Mouse (Mus musculus) kidney, postnatal 0 days (tissue): ENCODE measurements at regions not wholly inside any gene's neighbourhood (a gene's known extent, or its start where the extent isn't known, plus 50 kb on each side); places are given as distances from the start of the nearest gene placed in this dataset.

Experiments
- ATAC-seq: fragments of 200-750 bp; cut with Nextera tagmentation; replicated peaks from 2 replicates; pipeline ENCODE4 v1.8.0; 2017; ENCODE audit warnings: low read depth, moderate number of reproducible peaks, moderate TSS enrichment, moderate library complexity; ENCODE audit not compliant: low FRiP score
- DNase-seq: peaks from one replicate; pipeline ENCODE4 v3.0.0-alpha.2; 2016; ENCODE audit warnings: low spot score
- H3K27ac ChIP-seq: fragments of 300-500 bp; sonication (generic); 2 replicates; pipeline ENCODE4 v1.5.1; 2014; ENCODE audit warnings: mild to moderate bottlenecking
- H3K27me3 ChIP-seq: fragments of 300-500 bp; sonication (generic); 2 replicates; pipeline ENCODE4 v1.6.1; 2014; ENCODE audit warnings: low read length, mixed read lengths; ENCODE audit not compliant: insufficient read depth
- H3K36me3 ChIP-seq: fragments of 300-500 bp; sonication (generic); 2 replicates; pipeline ENCODE4 v1.6.1; 2014; ENCODE audit warnings: low read length, mixed read lengths; ENCODE audit not compliant: insufficient read depth
- H3K4me1 ChIP-seq: fragments of 300-500 bp; sonication (generic); replicated peaks from 2 replicates; pipeline ENCODE4 v1.6.1; 2014; ENCODE audit warnings: antibody characterized with exemption, low read length, mixed read lengths; ENCODE audit not compliant: insufficient read depth
- H3K4me2 ChIP-seq: fragments of 300-500 bp; sonication (generic); 2 replicates; pipeline ENCODE4 v1.6.1; 2014; ENCODE audit warnings: mild to moderate bottlenecking, low read length, moderate library complexity, mixed read lengths
- H3K4me3 ChIP-seq: fragments of 300-500 bp; sonication (generic); replicated peaks from 2 replicates; pipeline ENCODE4 v1.5.1; 2014; ENCODE audit warnings: low read depth, low read length
- H3K9ac ChIP-seq: fragments of 300-500 bp; sonication (generic); 2 replicates; pipeline ENCODE4 v1.6.1; 2014; ENCODE audit warnings: low read depth, low read length
- H3K9me3 ChIP-seq: fragments of 300-500 bp; sonication (generic); replicated peaks from 2 replicates; pipeline ENCODE4 v1.6.1; 2016; ENCODE audit warnings: low read length, inconsistent platforms, mixed read lengths
- CTCF ChIP-seq: IDR thresholded peaks from 2 replicates; pipeline ENCODE4 v1.5.1; 2016; ENCODE audit warnings: antibody characterized with exemption, low read depth, mild to moderate bottlenecking, moderate library complexity
- WGBS: fragments of 180-500 bp; shearing (Covaris S2); extraction: QIAGEN DNeasy Blood & Tissue Kit; methylation state at CpG from one replicate; pipeline ENCODE4 v1.1.7; 2014; 5-methylcytosine and 5-hydroxymethylcytosine counted together

DNA sequence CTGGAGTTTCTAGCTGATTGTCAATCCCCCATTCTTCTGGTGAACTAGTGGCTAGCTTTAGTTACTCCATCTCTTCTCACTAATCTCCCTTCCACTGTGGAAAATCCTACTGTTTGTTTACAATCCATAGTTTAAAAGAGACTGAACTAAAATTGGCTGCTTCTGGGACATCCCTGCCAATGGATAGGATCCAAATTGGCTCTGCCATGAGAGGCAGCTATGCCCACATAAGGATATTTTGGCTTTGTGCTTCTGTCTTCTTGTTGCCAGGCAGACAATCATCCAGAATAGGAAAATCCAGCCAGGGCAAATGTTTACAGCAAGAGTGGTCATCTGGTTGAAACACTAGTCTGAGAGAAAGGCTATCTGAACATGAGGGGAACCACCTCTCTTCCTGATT lies 610.0 kb downstream of the Cetn3 start:
- DNase-seq (no peak), ATAC-seq (no peak)
- no peaks in the 10 kb centered on the region for H3K27me3 ChIP-seq

DNA sequence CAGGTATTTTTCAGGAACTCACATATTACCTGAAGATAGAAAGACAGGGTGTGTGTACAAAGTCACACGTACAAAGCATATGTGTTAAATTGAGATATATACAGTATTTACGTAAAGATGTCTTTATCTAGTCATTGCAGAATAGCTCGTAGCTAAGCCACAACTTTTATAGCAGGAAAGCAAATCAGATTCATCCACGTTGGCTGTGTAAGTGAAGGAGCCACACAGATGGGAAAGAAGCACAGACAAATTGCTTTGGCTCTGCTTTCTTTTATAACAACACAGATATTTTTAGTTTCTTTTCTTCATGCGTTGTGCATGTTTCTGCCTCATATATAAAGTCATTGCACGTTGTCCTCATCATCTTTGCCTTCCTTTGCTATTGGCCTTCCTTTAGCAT lies 610.6 kb downstream of the Cetn3 start:
- no peak for DNase-seq
- ATAC-seq = no peak
- H3K9me3 ChIP-seq = no peaks in the 10 kb centered on the region
- no peaks in the 10 kb centered on the region for H3K27me3 ChIP-seq
- TF ChIP-seq CTCF = no peak
- H3K27ac ChIP-seq = no peak overlapping the region
- WGBS = 82% methylated on average over 6 of the region's 6 CpGs
- H3K4me2 ChIP-seq = no peak overlapping the region
- H3K4me3 ChIP-seq = no peak overlapping the region
- no peaks in the 10 kb centered on the region for H3K36me3 ChIP-seq
- H3K4me1 ChIP-seq = no peaks in the 10 kb centered on the region
- H3K9ac ChIP-seq = no peak overlapping the region

More for the DNA sequence above, 610.0 kb downstream of the Cetn3 start:
- H3K27ac ChIP-seq = no peak overlapping the region
- H3K4me3 ChIP-seq = no peak overlapping the region
- no peak for TF ChIP-seq CTCF
- no peak overlapping the region for H3K4me2 ChIP-seq
- no peaks in the 10 kb centered on the region for H3K4me1 ChIP-seq
- no peaks in the 10 kb centered on the region for H3K36me3 ChIP-seq
- no peaks in the 10 kb centered on the region for H3K9me3 ChIP-seq
- no peak overlapping the region for H3K9ac ChIP-seq

GRCm38 (mm10) chr13:82413677-82414076 lies 630.8 kb downstream of the Cetn3 start:
- no peak for ATAC-seq
- no peaks in the 10 kb centered on the region for H3K4me1 ChIP-seq
- WGBS = 83% methylated on average over 3 of the region's 3 CpGs

DNA sequence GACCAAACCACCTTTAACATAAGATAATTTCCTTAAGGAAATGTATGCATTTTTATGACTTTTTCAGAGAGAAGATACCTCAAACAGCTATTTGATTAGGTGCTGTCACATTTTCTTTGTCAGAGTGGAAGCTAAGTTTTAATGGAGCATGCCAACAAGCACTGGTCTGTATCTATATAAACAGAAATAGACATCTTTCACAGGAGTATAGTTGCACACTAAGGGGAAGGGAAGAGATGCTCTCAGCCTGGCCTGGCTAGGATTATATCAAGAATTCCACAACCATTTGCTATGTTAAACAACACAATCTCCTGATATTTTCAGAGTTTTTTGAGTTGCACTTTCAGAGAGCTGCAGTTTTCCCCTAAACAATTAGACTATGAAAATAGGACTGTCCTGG lies 638.1 kb downstream of the Cetn3 start:
- no peak overlapping the region for H3K4me3 ChIP-seq
- H3K4me1 ChIP-seq = no peaks in the 10 kb centered on the region
- H3K4me2 ChIP-seq = no peak overlapping the region
- peak; percentile 53 for DNase-seq
- no peaks in the 10 kb centered on the region for H3K9me3 ChIP-seq
- no peak for ATAC-seq
- H3K36me3 ChIP-seq = no peaks in the 10 kb centered on the region
- no peaks in the 10 kb centered on the region for H3K27me3 ChIP-seq
- H3K27ac ChIP-seq = no peak overlapping the region
- no peak for TF ChIP-seq CTCF
- H3K9ac ChIP-seq = no peak overlapping the region

More at GRCm38 (mm10) chr13:82413677-82414076, 630.8 kb downstream of the Cetn3 start:
- H3K36me3 ChIP-seq = no peaks in the 10 kb centered on the region
- no peak for DNase-seq
- no peak overlapping the region for H3K9ac ChIP-seq
- TF ChIP-seq CTCF = no peak
- no peak overlapping the region for H3K27ac ChIP-seq
- no peak overlapping the region for H3K4me2 ChIP-seq
- H3K9me3 ChIP-seq = no peaks in the 10 kb centered on the region
- no peaks in the 10 kb centered on the region for H3K27me3 ChIP-seq
- H3K4me3 ChIP-seq = no peak overlapping the region

DNA sequence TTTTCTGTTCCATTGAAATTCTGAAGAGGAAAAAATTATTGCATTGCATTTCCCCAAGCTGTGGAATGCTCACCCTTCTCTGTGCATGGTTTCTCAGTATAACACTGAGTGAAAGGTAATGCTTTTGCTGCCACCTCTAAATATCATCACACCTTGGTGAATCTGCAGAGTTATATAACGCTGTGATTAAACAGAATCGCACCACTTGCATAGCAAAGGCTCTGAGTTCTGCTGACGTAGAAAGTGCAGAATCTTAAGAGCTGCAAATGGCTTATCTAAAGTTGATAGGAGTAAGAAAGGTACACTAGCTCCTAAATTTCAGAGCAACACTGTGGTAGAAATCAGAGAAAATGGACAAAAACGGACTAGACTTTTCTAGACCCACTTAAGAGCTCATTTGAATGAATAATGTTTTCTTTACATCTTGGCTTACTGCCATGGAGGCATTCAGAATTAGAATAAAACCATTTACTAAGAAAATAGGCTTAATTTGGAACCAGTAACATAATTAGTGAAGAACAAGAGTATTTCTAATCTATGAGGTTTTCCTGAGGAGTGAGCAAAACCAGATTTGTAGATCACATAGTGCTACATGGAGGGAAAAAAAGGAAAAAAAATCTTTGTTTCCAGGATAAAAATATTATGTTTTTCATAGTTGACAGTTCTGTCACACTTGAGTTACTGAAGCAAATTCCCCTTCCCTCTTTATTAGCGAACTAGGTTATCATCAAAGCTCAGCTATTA lies 641.2 kb downstream of the Cetn3 start:
- DNase-seq = no peak
- H3K4me2 ChIP-seq = no peak overlapping the region
- no peaks in the 10 kb centered on the region for H3K36me3 ChIP-seq
- H3K4me3 ChIP-seq = no peak overlapping the region
- no peak overlapping the region for H3K9ac ChIP-seq
- TF ChIP-seq CTCF = no peak
- WGBS = 70% methylated on average over 5 of the region's 5 CpGs
- H3K9me3 ChIP-seq = no peaks in the 10 kb centered on the region
- no peaks in the 10 kb centered on the region for H3K4me1 ChIP-seq
- H3K27ac ChIP-seq = no peak overlapping the region
- no peak for ATAC-seq
- H3K27me3 ChIP-seq = no peaks in the 10 kb centered on the region

DNA sequence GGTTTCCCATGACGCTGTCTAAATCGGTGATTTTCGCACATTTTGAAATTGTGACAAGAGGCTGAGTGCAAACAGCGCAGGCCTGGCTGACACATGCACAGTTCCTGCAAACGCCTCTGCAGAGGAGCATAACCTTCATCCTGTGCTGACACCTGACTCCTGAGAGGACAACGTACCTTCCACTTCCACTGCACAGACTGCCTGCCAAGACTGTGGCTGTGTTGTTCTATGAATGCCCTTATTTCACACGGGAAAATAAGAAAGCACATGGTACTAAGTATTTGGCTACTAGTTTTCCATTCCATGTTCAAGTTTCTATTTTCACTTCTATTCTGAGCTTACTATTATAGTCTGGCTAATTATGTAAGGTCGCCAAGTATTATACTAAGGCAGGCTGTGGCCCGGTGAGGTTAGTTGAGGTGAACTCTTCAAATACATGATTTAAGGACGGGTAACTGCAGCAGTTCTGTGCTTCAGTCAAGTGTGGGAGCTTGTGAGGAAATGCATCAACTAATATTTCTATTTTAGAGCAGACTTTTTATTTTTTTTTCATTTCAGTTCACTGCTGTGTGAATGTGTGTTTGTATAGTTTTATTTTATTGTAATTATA lies 642.0 kb downstream of the Cetn3 start:
- ATAC-seq = no peak
- 53% methylated on average over 10 of the region's 10 CpGs for WGBS

More for the DNA sequence above, 642.0 kb downstream of the Cetn3 start:
- no peaks in the 10 kb centered on the region for H3K36me3 ChIP-seq
- no peak overlapping the region for H3K27ac ChIP-seq
- no peaks in the 10 kb centered on the region for H3K27me3 ChIP-seq
- H3K9me3 ChIP-seq = no peaks in the 10 kb centered on the region
- no peak overlapping the region for H3K4me2 ChIP-seq
- no peaks in the 10 kb centered on the region for H3K4me1 ChIP-seq
- H3K9ac ChIP-seq = no peak overlapping the region
- H3K4me3 ChIP-seq = no peak overlapping the region
- DNase-seq = peak; percentile 9
- TF ChIP-seq CTCF = no peak
